Mouse (Mus musculus): ENCODE results near the gene Rab31.

DNA sequence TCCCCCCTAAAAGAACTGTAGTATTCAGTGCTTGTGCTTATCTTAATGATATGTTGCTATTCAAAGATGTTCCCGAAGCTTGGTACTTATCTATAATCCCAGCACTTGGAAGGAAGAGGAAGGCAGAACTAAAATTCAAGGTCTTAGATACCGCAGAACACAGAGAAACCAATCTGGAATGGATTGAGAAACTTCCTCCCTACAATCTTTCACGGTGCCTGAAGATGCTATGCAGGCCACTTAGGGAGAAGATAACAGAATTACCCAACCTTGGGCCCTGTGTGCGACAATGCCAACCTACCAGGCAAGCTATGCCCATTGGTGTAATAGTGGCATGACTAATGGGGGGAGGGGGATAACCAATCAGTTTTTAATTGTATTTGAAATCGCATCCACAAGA lies 163.8 kb downstream of the Rab31 start:
- TF ChIP-seq USF1 (IDR thresholded peaks at IDR 0.05; ENCODE audit: low read depth) (no peak), MYOG (IDR thresholded peaks at IDR 0.05; ENCODE audit: control insufficient read depth in 1 of 3, insufficient read depth in 1 of 3, insufficient read length in 2 of 3, low read depth in 2 of 3) (no peak), TCF12 (IDR thresholded peaks at IDR 0.05; ENCODE audit: insufficient read depth, poor library complexity, severe bottlenecking) (no peak), POLR2A (IDR thresholded peaks at IDR 0.05; ENCODE audit: insufficient read length, low read depth) (no peak), MAX (IDR thresholded peaks at IDR 0.05; ENCODE audit: low read depth) (no peak), E2F4 (IDR thresholded peaks at IDR 0.05; ENCODE audit: insufficient read depth) (no peak), CEBPB (IDR thresholded peaks at IDR 0.05; ENCODE audit: insufficient read depth, poor library complexity, severe bottlenecking) (no peak), POLR2AphosphoS2 (IDR thresholded peaks at IDR 0.05; ENCODE audit: insufficient read length, low read depth) (no peak)

Data from myocyte (in vitro differentiated cells).